Mouse (Mus musculus) midbrain, postnatal 0 days (tissue): ENCODE measurements at regions not wholly inside any gene's neighbourhood (a gene's known extent, or its start where the extent isn't known, plus 50 kb on each side); places are given as distances from the start of the nearest gene placed in this dataset.

Source experiments
- ATAC-seq: fragments of 200-750 bp; cut with Nextera tagmentation; 2 replicates; pipeline ENCODE4 v1.8.0; 2017; ENCODE audit warnings: moderate number of reproducible peaks, mild to moderate bottlenecking, moderate TSS enrichment, moderate library complexity; ENCODE audit not compliant: low FRiP score
- DNase-seq: peaks from one replicate; pipeline ENCODE4 v3.0.0-alpha.2; 2015; ENCODE audit warnings: low spot score
- H3K27ac ChIP-seq: fragments of 300-500 bp; sonication (generic); 2 replicates; pipeline ENCODE4 v1.5.1; 2014; ENCODE audit warnings: low read depth, mild to moderate bottlenecking, low read length, mixed read lengths
- H3K27me3 ChIP-seq: fragments of 300-500 bp; sonication (generic); 2 replicates; pipeline ENCODE4 v1.6.1; 2014; ENCODE audit warnings: low read length, control low read depth, mixed read lengths; ENCODE audit not compliant: insufficient read depth
- H3K36me3 ChIP-seq: fragments of 300-500 bp; sonication (generic); 2 replicates; pipeline ENCODE4 v1.6.1; 2014; ENCODE audit warnings: low read length, control low read depth, mixed read lengths; ENCODE audit not compliant: insufficient read depth
- H3K4me1 ChIP-seq: fragments of 300-500 bp; sonication (generic); 2 replicates; pipeline ENCODE4 v1.6.1; 2014; ENCODE audit warnings: mild to moderate bottlenecking, control low read depth, antibody characterized with exemption, low read length, mixed read lengths; ENCODE audit not compliant: insufficient read depth
- H3K4me2 ChIP-seq: fragments of 300-500 bp; sonication (generic); 2 replicates; pipeline ENCODE4 v1.6.1; 2014; ENCODE audit warnings: low read depth, mild to moderate bottlenecking, low read length, mixed read lengths; ENCODE audit not compliant: poor library complexity, severe bottlenecking
- H3K4me3 ChIP-seq: fragments of 300-500 bp; sonication (generic); 2 replicates; pipeline ENCODE4 v1.5.1; 2014; ENCODE audit warnings: low read depth, mild to moderate bottlenecking, low read length, moderate library complexity
- H3K9ac ChIP-seq: fragments of 300-500 bp; sonication (generic); replicated peaks from 2 replicates; pipeline ENCODE4 v1.6.1; 2014; ENCODE audit warnings: mild to moderate bottlenecking, low read length, moderate library complexity, mixed read lengths; ENCODE audit not compliant: poor library complexity, severe bottlenecking
- H3K9me3 ChIP-seq: fragments of 300-500 bp; sonication (generic); 2 replicates; pipeline ENCODE4 v1.6.1; 2016; ENCODE audit warnings: low read length, control low read depth
- CTCF ChIP-seq: IDR thresholded peaks from 2 replicates; pipeline ENCODE4 v1.5.1; 2016; ENCODE audit warnings: antibody characterized with exemption, mild to moderate bottlenecking
- WGBS: fragments of 180-500 bp; shearing (Covaris S2); extraction: QIAGEN DNeasy Blood & Tissue Kit; methylation state at CpG from one replicate; pipeline ENCODE4 v1.1.7; 2014; 5-methylcytosine and 5-hydroxymethylcytosine counted together

- H3K4me2 ChIP-seq, result no peak overlapping the region
- H3K4me3 ChIP-seq, result no peak overlapping the region
- ATAC-seq (no peak), DNase-seq (no peak)
- H3K27ac ChIP-seq, result no peak overlapping the region
- no peaks in the 10 kb centered on the region for H3K27me3 ChIP-seq
- no peak overlapping the region for H3K9ac ChIP-seq
- no peaks in the 10 kb centered on the region for H3K9me3 ChIP-seq
- WGBS, result 79% methylated on average over 3 of the region's 3 CpGs
- no peak for TF ChIP-seq CTCF
- H3K4me1 ChIP-seq, result no peaks in the 10 kb centered on the region
- no peaks in the 10 kb centered on the region for H3K36me3 ChIP-seq
These were observed 687.0 kb downstream of the Tpm3-rs7 start for GRCm38 (mm10) chr14:114001377-114001776.

- H3K27ac ChIP-seq, result no peak overlapping the region
- H3K36me3 ChIP-seq, result no peaks in the 10 kb centered on the region
- H3K9ac ChIP-seq, result no peak overlapping the region
- no peak overlapping the region for H3K4me3 ChIP-seq
- H3K4me1 ChIP-seq, result no peaks in the 10 kb centered on the region
- DNase-seq (no peak), ATAC-seq (no peak)
- no peaks in the 10 kb centered on the region for H3K27me3 ChIP-seq
- no peak for TF ChIP-seq CTCF
- no peaks in the 10 kb centered on the region for H3K9me3 ChIP-seq
- no peak overlapping the region for H3K4me2 ChIP-seq
- WGBS, result 83% methylated on average over 1 of the region's 1 CpGs
These were observed 688.0 kb downstream of the Tpm3-rs7 start for GRCm38 (mm10) chr14:114002420-114002819.

GRCm38 (mm10) chr14:114037063-114037462, 722.7 kb downstream of the Tpm3-rs7 start:
- 70% methylated on average over 1 of the region's 1 CpGs for WGBS
- Histone ChIP-seq H3K27me3 (no peaks in the 10 kb centered on the region), H3K4me2 (no peak overlapping the region), H3K27ac (no peak overlapping the region), H3K36me3 (no peaks in the 10 kb centered on the region), H3K9me3 (0 out of 2 replicates have a peak, but pooled peaks cover 4% of the 10 kb centered on the region), H3K4me3 (no peak overlapping the region), H3K4me1 (no peaks in the 10 kb centered on the region), H3K9ac (no peak overlapping the region)
- DNase-seq (peak; percentile 29), ATAC-seq (no peak)
- TF ChIP-seq CTCF, result peak; percentile 61

- Histone ChIP-seq H3K27me3 (no peaks in the 10 kb centered on the region), H3K9ac (no peak overlapping the region), H3K4me3 (no peak overlapping the region), H3K27ac (no peak overlapping the region), H3K9me3 (0 out of 2 replicates have a peak, but pooled peaks cover 4% of the 10 kb centered on the region), H3K36me3 (no peaks in the 10 kb centered on the region), H3K4me2 (no peak overlapping the region), H3K4me1 (no peaks in the 10 kb centered on the region)
- no peak for DNase-seq
- TF ChIP-seq CTCF, result no peak
- ATAC-seq, result no peak
- 53% methylated on average over 3 of the region's 3 CpGs for WGBS
These were observed 724.4 kb downstream of the Tpm3-rs7 start for GRCm38 (mm10) chr14:114038611-114039312.

- TF ChIP-seq CTCF, result no peak
- no peak for ATAC-seq
- Histone ChIP-seq H3K27me3 (no peaks in the 10 kb centered on the region), H3K27ac (no peak overlapping the region), H3K36me3 (no peaks in the 10 kb centered on the region), H3K4me1 (no peaks in the 10 kb centered on the region), H3K4me3 (no peak overlapping the region), H3K4me2 (no peak overlapping the region), H3K9ac (no peak overlapping the region), H3K9me3 (no peaks in the 10 kb centered on the region)
- WGBS, result 51% methylated on average over 5 of the region's 5 CpGs
- peak; percentile 26 for DNase-seq
These were observed 739.3 kb downstream of the Tpm3-rs7 start for GRCm38 (mm10) chr14:114053558-114054235.

- peak; percentile 18 for DNase-seq
- 26% methylated on average over 2 of the region's 2 CpGs for WGBS
- TF ChIP-seq CTCF, result no peak
- no peak overlapping the region for H3K4me3 ChIP-seq
- H3K27me3 ChIP-seq, result no peaks in the 10 kb centered on the region
- no peaks in the 10 kb centered on the region for H3K36me3 ChIP-seq
- H3K9me3 ChIP-seq, result no peaks in the 10 kb centered on the region
- no peak overlapping the region for H3K9ac ChIP-seq
- no peaks in the 10 kb centered on the region for H3K4me1 ChIP-seq
- no peak for ATAC-seq
- H3K27ac ChIP-seq, result no peak overlapping the region
- no peak overlapping the region for H3K4me2 ChIP-seq
These were observed 746.9 kb downstream of the Tpm3-rs7 start for GRCm38 (mm10) chr14:114061347-114061746.
